In genomic region chr11:49554033-49554432, GRCm38 (mm10) we compare ENCODE assay signal across 21 mouse cellular contexts. TPM values are rescaled to one million over a fixed set of nuclear protein-coding genes. Genes with fewer than 3 reads are reported as not detected.
DNase-seq lines count a peak whose midpoint lies in the region; ATAC-seq and TF ChIP-seq lines count a peak whose summit lies in the region.
"Not testable (repeated sequence)": the region's sequence is repeated elsewhere in the genome, so short reads cannot be mapped to it uniquely, and the experiment has no call there.
"Had no signal": no experiment of that assay in that cellular context is flagged by ENCODE, and none has a peak within 500 bp of the region (broad histone marks: within the 10 kb centered on the region; RNA-seq: fewer than 3 reads in every experiment).

No protein-coding gene starts in this region.

- H3K27me3 ChIP-seq in CH12.LX (replicated peaks); heart, postnatal 0 days (ENCODE audit: control insufficient read depth, insufficient read depth, low read length); lung, embryonic 14.5 days (ENCODE audit: insufficient read depth, low read length): not testable (repeated sequence)

- H3K9ac ChIP-seq in CH12.LX (ENCODE audit: insufficient read depth, low read depth); heart, postnatal 0 days (replicated peaks; ENCODE audit: low read depth, low read length); lung, embryonic 14.5 days: not testable (repeated sequence)

- WGBS in heart, postnatal 0 days = 69% methylated on average over 3 of the region's 3 CpGs
- whole genome bisulfite sequencing in lung, embryonic 14.5 days = 69% methylated on average over 3 of the region's 3 CpGs

- DNase-seq in CH12.LX (ENCODE audit: extremely low read depth) (peak; percentile 37), R1 (ENCODE audit: low read depth, low spot score) (peak; percentile 41)
- DNase-seq in embryo, embryonic 10 days (ENCODE audit: low spot score) = peak; percentile 6
- not testable (repeated sequence) for DNase-seq in heart, postnatal 0 days (ENCODE audit: low spot score); layer of hippocampus, adult 2 months (ENCODE audit: low spot score in 2 of 2)
- DNase-seq in lung, embryonic 14.5 days = peak; percentile 18
- peak; percentile 26 to 28 for DNase-seq in right cerebral cortex, postnatal 10 days (ENCODE audit: low spot score in 2 of 2)

- dilution Hi-C loops in CH12.LX (cut with MboI; ENCODE audit: extremely low pct_ligation_motif_present, extremely low pct_unique_long_range_greater_than_20kb, low sequenced_read_pairs) = not testable (repeated sequence)

- H3K4me1 ChIP-seq in CH12.LX (ENCODE audit: control insufficient read depth in 1 of 2, insufficient read depth in 2 of 2); heart, postnatal 0 days (ENCODE audit: control insufficient read depth, insufficient read depth); lung, embryonic 14.5 days (ENCODE audit: insufficient read depth): not testable (repeated sequence)

- in situ Hi-C loops in CH12.LX (cut with MboI; ENCODE audit: low pct_ligation_motif_present, low pct_unique_long_range_greater_than_20kb, low sequenced_read_pairs) = not testable (repeated sequence)

- not testable (repeated sequence) for H3K36me3 ChIP-seq in CH12.LX (replicated peaks in 1 of 2; ENCODE audit: control insufficient read depth in 1 of 2, insufficient read depth in 1 of 2, low read length in 1 of 2); heart, postnatal 0 days (replicated peaks; ENCODE audit: control insufficient read depth, insufficient read depth, low read length); lung, embryonic 14.5 days (ENCODE audit: insufficient read depth)

- H3K27ac ChIP-seq in CH12.LX (ENCODE audit: insufficient read depth, low read depth); heart, postnatal 0 days (ENCODE audit: low read depth); layer of hippocampus, adult 2 months; lung, embryonic 14.5 days (ENCODE audit: low read depth): not testable (repeated sequence)

- TF ChIP-seq RAD21 in CH12.LX (IDR thresholded peaks at IDR 0.05; ENCODE audit: low read depth, low read length) = peak; percentile 61

- TF ChIP-seq CTCF in CH12.LX (conservative IDR thresholded peaks at IDR 0.05 in 1 of 2, IDR thresholded peaks at IDR 0.05 in 1 of 2; ENCODE audit: low read depth in 2 of 2, low read length in 2 of 2) = peak; percentile 7 to 63; a peak in 2 of 4 replicates
- peak; percentile 32 for TF ChIP-seq CTCF in heart, postnatal 0 days (IDR thresholded peaks at IDR 0.05; ENCODE audit: low read depth)
- peak; percentile 63 for TF ChIP-seq CTCF in layer of hippocampus, adult 2 months (conservative IDR thresholded peaks at IDR 0.05)
- peak; percentile 32; the same call in 1 of the 2 replicates for TF ChIP-seq CTCF in lung, embryonic 14.5 days (IDR thresholded peaks at IDR 0.05; ENCODE audit: low read depth)

- TF ChIP-seq EP300 in CH12.LX (IDR thresholded peaks at IDR 0.05; ENCODE audit: low read length); heart, postnatal 0 days (IDR thresholded peaks at IDR 0.05; ENCODE audit: low read depth): not testable (repeated sequence)

- not testable (repeated sequence) for H3K9me3 ChIP-seq in CH12.LX (replicated peaks; ENCODE audit: low read length); heart, postnatal 0 days (replicated peaks; ENCODE audit: control insufficient read depth, low read length); lung, embryonic 14.5 days (ENCODE audit: low read depth, low read length)

- H3K79me2 ChIP-seq in CH12.LX (replicated peaks; ENCODE audit: control insufficient read depth, extremely low read depth, insufficient read depth, poor library complexity, severe bottlenecking) = not testable (repeated sequence)

- not testable (repeated sequence) for ATAC-seq in heart, postnatal 0 days (ENCODE audit: insufficient read depth, low read depth); lung, embryonic 14.5 days (ENCODE audit: insufficient read depth)

- not testable (repeated sequence) for TF ChIP-seq POLR2A in CH12.LX (IDR thresholded peaks at IDR 0.05; ENCODE audit: low read depth, low read length)

- not testable (repeated sequence) for H3K4me3 ChIP-seq in CH12.LX (replicated peaks in 1 of 3; ENCODE audit: low read depth in 2 of 3, low read length in 2 of 3, poor library complexity in 1 of 3); heart, postnatal 0 days (ENCODE audit: low read depth, low read length); layer of hippocampus, adult 2 months; lung, embryonic 14.5 days (ENCODE audit: low read depth, low read length)

- H3K4me2 ChIP-seq in CH12.LX (ENCODE audit: insufficient read depth, low read depth, poor library complexity, severe bottlenecking); heart, postnatal 0 days (ENCODE audit: low read depth, low read length); lung, embryonic 14.5 days: not testable (repeated sequence)

TF ChIP-seq in CH12.LX, 34 proteins besides CTCF, POLR2A, EP300 and RAD21:
- peak; percentile 46 for TF ChIP-seq SMC3 (IDR thresholded peaks at IDR 0.05; ENCODE audit: low read depth, low read length)

RNA-seq across cellular contexts. Expression of gene Olfr1380, which starts 2.6 kb away (rescaled TPM):
- total RNA-seq in CH12.LX (2012; rRNA removed) (not detected in 2 replicates), CH12.LX (2014; rRNA removed) (not detected in 2 replicates)
- not detected in 2 replicates for polyA plus RNA-seq in CH12.LX (2012; ENCODE audit: insufficient read length, low read depth)
- total RNA-seq in heart, postnatal 0 days (2014; rRNA removed; ENCODE audit: low replicate concordance) = not detected in 2 replicates
- polyA plus RNA-seq in heart, postnatal 0 days (2015; fragmentation: Nextera tagmentation; extraction: Ambion mirVana) = not detected in 2 replicates
- total RNA-seq in layer of hippocampus, adult 2 months (2021) = not detected
- polyA plus RNA-seq in lung, embryonic 14.5 days (2014; fragmentation: Nextera tagmentation; extraction: Ambion mirVana) = not detected in 2 replicates
- total RNA-seq: adrenal gland, adult 8-10 months; gastrocnemius, postnatal 10 days; heart, postnatal 36 days; layer of hippocampus, adult 18-20 months; layer of hippocampus, postnatal 36 days; liver, adult 2 months had no signal
- polyA plus RNA-seq: embryonic facial prominence, embryonic 10.5 days; forebrain, embryonic 12.5 days; heart, embryonic 13.5 days; hindbrain, embryonic 15.5 days; limb, embryonic 10.5 days; liver, adult 2 months; lung, adult 2 months; midbrain, embryonic 11.5 days; neural tube, embryonic 12.5 days had no signal

RNA-seq across cellular contexts. Expression of gene Olfr1381, which starts 10.8 kb away (rescaled TPM):
- not detected in 2 replicates for total RNA-seq in CH12.LX (2012; rRNA removed)
- total RNA-seq in CH12.LX (2014; rRNA removed) = not detected in 2 replicates
- polyA plus RNA-seq in CH12.LX (2012; ENCODE audit: insufficient read length, low read depth) = not detected in 2 replicates
- not detected in 2 replicates for total RNA-seq in heart, postnatal 0 days (2014; rRNA removed; ENCODE audit: low replicate concordance)
- not detected in 2 replicates for polyA plus RNA-seq in heart, postnatal 0 days (2015; fragmentation: Nextera tagmentation; extraction: Ambion mirVana)
- total RNA-seq in layer of hippocampus, adult 2 months (2021) = not detected
- polyA plus RNA-seq in lung, embryonic 14.5 days (2014; fragmentation: Nextera tagmentation; extraction: Ambion mirVana) = not detected in 2 replicates
- total RNA-seq: adrenal gland, adult 8-10 months; gastrocnemius, postnatal 10 days; heart, postnatal 36 days; layer of hippocampus, adult 18-20 months; layer of hippocampus, postnatal 36 days; liver, adult 2 months had no signal
- polyA plus RNA-seq: embryonic facial prominence, embryonic 10.5 days; forebrain, embryonic 12.5 days; heart, embryonic 13.5 days; hindbrain, embryonic 15.5 days; limb, embryonic 10.5 days; liver, adult 2 months; lung, adult 2 months; midbrain, embryonic 11.5 days; neural tube, embryonic 12.5 days had no signal

RNA-seq across cellular contexts. Expression of gene Olfr1382, which starts 26.0 kb away (rescaled TPM):
- total RNA-seq in CH12.LX (2012; rRNA removed) (not detected in 2 replicates), CH12.LX (2014; rRNA removed) (not detected in 2 replicates)
- polyA plus RNA-seq in CH12.LX (2012; ENCODE audit: insufficient read length, low read depth) = not detected in 2 replicates
- total RNA-seq in heart, postnatal 0 days (2014; rRNA removed; ENCODE audit: low replicate concordance) = not detected in 2 replicates
- not detected in 2 replicates for polyA plus RNA-seq in heart, postnatal 0 days (2015; fragmentation: Nextera tagmentation; extraction: Ambion mirVana)
- not detected for total RNA-seq in layer of hippocampus, adult 2 months (2021)
- not detected in 2 replicates for polyA plus RNA-seq in lung, embryonic 14.5 days (2014; fragmentation: Nextera tagmentation; extraction: Ambion mirVana)
- total RNA-seq: adrenal gland, adult 8-10 months; gastrocnemius, postnatal 10 days; heart, postnatal 36 days; layer of hippocampus, adult 18-20 months; layer of hippocampus, postnatal 36 days; liver, adult 2 months had no signal
- polyA plus RNA-seq: embryonic facial prominence, embryonic 10.5 days; forebrain, embryonic 12.5 days; heart, embryonic 13.5 days; hindbrain, embryonic 15.5 days; limb, embryonic 10.5 days; liver, adult 2 months; lung, adult 2 months; midbrain, embryonic 11.5 days; neural tube, embryonic 12.5 days had no signal

RNA-seq across cellular contexts. Expression of gene Olfr1383, which starts 34.6 kb away (rescaled TPM):
- total RNA-seq in CH12.LX (2012; rRNA removed) (not detected in 2 replicates), CH12.LX (2014; rRNA removed) (not detected in 2 replicates)
- polyA plus RNA-seq in CH12.LX (2012; ENCODE audit: insufficient read length, low read depth) = not detected in 2 replicates
- not detected in 2 replicates for total RNA-seq in heart, postnatal 0 days (2014; rRNA removed; ENCODE audit: low replicate concordance)
- not detected in 2 replicates for polyA plus RNA-seq in heart, postnatal 0 days (2015; fragmentation: Nextera tagmentation; extraction: Ambion mirVana)
- total RNA-seq in layer of hippocampus, adult 2 months (2021) = not detected
- not detected in 2 replicates for polyA plus RNA-seq in lung, embryonic 14.5 days (2014; fragmentation: Nextera tagmentation; extraction: Ambion mirVana)
- total RNA-seq: gastrocnemius, postnatal 10 days; layer of hippocampus, postnatal 36 days; liver, adult 2 months had no signal
- polyA plus RNA-seq: embryonic facial prominence, embryonic 10.5 days; forebrain, embryonic 12.5 days; heart, embryonic 13.5 days; hindbrain, embryonic 15.5 days; limb, embryonic 10.5 days; liver, adult 2 months; lung, adult 2 months; midbrain, embryonic 11.5 days; neural tube, embryonic 12.5 days had no signal

RNA-seq across cellular contexts. Expression of gene Olfr1384, which starts 47.5 kb away (rescaled TPM):
- not detected in 2 replicates for total RNA-seq in CH12.LX (2012; rRNA removed)
- not detected in 2 replicates for total RNA-seq in CH12.LX (2014; rRNA removed)
- polyA plus RNA-seq in CH12.LX (2012; ENCODE audit: insufficient read length, low read depth) = not detected in 2 replicates
- total RNA-seq in heart, postnatal 0 days (2014; rRNA removed; ENCODE audit: low replicate concordance) = not detected in 2 replicates
- polyA plus RNA-seq in heart, postnatal 0 days (2015; fragmentation: Nextera tagmentation; extraction: Ambion mirVana) = not detected in 2 replicates
- total RNA-seq in layer of hippocampus, adult 2 months (2021) = not detected
- not detected in 2 replicates for polyA plus RNA-seq in lung, embryonic 14.5 days (2014; fragmentation: Nextera tagmentation; extraction: Ambion mirVana)
- total RNA-seq: gastrocnemius, postnatal 10 days; layer of hippocampus, adult 18-20 months; layer of hippocampus, postnatal 36 days; liver, adult 2 months had no signal
- polyA plus RNA-seq: embryonic facial prominence, embryonic 10.5 days; forebrain, embryonic 12.5 days; heart, embryonic 13.5 days; hindbrain, embryonic 15.5 days; limb, embryonic 10.5 days; liver, adult 2 months; lung, adult 2 months; midbrain, embryonic 11.5 days; neural tube, embryonic 12.5 days had no signal
